Mouse (Mus musculus) liver, postnatal 0 days (tissue): ENCODE measurements around the gene Dtnb.

ENCODE experiments used
- CTCF ChIP-seq: sonication (generic); IDR thresholded peaks from 2 replicates; pipeline ENCODE4 v1.5.1; 2016; ENCODE audit warnings: antibody characterized with exemption, low read depth
- EP300 ChIP-seq: IDR thresholded peaks from 2 replicates; pipeline ENCODE4 v1.6.1; 2016; ENCODE audit warnings: antibody characterized with exemption, low read depth, mild to moderate bottlenecking

GRCm38 (mm10) chr12:3582604-3583003, 10.4 kb downstream of the Dtnb start:
- TF ChIP-seq CTCF: no peak
- 0 out of 2 replicates have a peak, but pooled peaks have one; percentile 20 for TF ChIP-seq EP300
